Mouse (Mus musculus): ENCODE results near the gene Arl10.

DNA sequence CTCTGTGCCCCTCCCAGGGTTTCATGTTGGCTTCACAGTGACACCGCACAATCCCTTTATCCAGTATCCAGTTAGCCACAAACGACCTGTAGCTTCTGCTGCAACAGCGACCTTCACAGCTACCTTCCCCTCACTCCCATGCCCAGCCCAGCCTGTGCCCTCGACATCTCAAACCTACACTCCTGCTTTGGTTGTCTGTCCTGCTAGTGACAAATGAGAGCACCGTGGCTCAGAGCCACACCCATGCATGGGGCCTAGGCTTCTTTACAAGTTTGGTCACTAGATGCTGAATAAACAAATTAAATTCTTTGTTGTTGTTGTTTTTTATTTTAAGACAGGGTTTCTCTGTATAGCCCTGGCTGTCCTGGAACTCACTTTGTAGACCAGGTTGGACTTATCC lies 32.4 kb downstream of the Arl10 start:
- TF ChIP-seq CTCF (IDR thresholded peaks at IDR 0.05; ENCODE audit: low read depth) = no peak
- no peak for TF ChIP-seq EP300 (optimal IDR thresholded peaks at IDR 0.05)

Data from stomach, postnatal 0 days (tissue).